Mouse (Mus musculus): ENCODE results near the gene Gm9821. TPM values are rescaled to one million over a fixed set of nuclear protein-coding genes. Genes with fewer than 3 reads are reported as not detected.
A peak's percentile ranks its signal among the peaks of the same experiment; 100 is the strongest.

Gene Gm9821
- polyA plus RNA-seq, 1 experiment from 2014 or later, result 0.25 TPM

DNA sequence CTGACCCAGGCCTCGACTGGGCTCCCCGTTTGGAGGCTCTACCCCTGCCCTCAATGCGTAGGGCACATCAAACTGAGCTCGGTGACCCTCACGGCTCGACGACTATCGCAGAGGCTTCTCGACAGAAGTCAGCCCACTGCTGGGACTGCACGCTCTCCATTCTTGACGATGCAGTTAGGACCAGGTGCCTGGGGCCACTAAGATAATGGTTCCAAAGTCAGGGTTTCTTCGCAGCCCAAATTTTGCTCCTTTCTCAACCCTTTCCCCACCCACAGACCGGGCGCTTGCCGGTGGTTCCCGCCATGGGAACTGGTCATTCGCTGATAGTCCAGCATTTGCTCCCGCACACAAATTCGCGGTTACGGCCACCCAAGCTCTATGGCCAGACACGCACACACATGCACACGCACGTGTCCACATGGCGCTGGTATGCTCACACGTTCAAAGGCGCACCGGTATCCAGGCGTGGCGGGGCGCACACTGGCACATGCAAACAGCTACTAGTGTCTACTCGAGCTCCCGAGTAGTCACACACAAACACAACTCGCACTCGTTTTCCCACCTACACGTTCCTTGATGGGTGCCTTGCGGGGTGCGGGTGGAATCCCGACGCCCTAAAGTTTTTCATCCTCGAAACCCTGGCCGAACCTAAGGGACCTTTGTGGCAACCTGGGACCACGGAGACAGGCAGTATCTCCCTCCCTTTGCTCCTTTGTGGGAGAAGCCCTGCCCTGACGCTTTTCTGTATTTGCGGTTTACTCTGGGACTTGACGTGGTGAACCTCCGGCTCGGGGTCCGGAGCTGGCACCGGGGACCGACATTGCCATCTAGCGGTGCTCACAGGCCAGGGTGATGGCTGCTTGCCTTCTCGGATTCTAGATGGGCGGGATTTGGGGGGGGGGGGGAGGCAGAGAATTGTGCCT is 21.8 kb upstream of the Gm9821 start:
- WGBS, result 4% methylated on average over 54 of the region's 54 CpGs
- H3K4me1 ChIP-seq (ENCODE audit: control insufficient read depth, insufficient read depth, low read length), result peaks cover 17% of the 10 kb centered on the region
- no peak overlapping the region for H3K27ac ChIP-seq (ENCODE audit: low read depth, low read length)
- peak overlapping the region; percentile 56; the same call in 1 of the 2 replicates for H3K4me3 ChIP-seq (ENCODE audit: low read depth, low read length)
- peaks cover 42% of the 10 kb centered on the region for H3K27me3 ChIP-seq (ENCODE audit: control insufficient read depth, insufficient read depth, low read length)
- ATAC-seq (ENCODE audit: low FRiP score) (no peak; the same call in 1 of the 2 replicates), DNase-seq (ENCODE audit: low spot score, missing footprints) (peak; percentile 95)
- no peaks in the 10 kb centered on the region for H3K9me3 ChIP-seq (ENCODE audit: control insufficient read depth, low read length)
- H3K9ac ChIP-seq (ENCODE audit: low read length), result peak overlapping the region; percentile 20; the same call in 1 of the 2 replicates
- no peaks in the 10 kb centered on the region for H3K36me3 ChIP-seq (ENCODE audit: control insufficient read depth, insufficient read depth, low read length)
- peak overlapping the region; percentile 40 for H3K4me2 ChIP-seq

DNA sequence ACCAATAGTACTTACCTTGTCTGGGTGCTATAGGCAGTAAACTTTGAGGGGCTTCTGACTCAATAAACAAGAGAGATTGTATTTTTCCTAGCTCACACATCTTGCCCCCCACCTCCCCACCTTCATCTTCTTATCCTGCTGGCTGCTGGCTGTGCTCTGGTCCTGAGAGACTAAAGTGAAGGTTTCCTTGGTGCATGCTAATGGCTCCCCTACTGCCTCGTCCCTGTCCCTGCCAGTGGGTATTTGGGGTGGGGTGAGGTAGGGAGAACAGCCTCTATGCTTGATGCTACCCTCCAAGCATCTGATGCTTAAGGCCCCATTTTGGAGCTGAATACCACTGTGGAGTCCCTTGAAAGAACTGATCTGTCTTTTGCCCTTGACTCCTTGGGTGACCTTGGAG is 20.8 kb upstream of the Gm9821 start:
- DNase-seq (ENCODE audit: low spot score, missing footprints), result peak; percentile 68

DNA sequence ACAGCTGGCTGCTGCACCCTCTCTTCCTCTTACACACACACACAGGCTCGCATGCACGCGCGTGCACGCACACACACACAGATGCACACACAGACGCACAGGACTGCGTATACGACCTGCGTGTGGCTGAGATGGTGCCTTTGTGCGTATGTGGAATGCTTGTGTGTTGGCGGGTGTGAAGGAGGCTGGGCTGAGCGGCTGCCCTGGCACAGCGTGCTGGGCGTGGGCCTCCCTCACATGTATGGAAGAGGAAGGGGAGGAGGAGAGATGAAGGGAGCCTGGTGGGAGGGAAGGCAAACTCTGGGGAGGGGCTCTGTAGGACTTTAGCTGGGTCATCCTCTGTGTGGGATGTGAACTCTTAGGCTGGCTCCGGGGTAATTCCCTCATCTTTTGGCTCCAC is 20.1 kb upstream of the Gm9821 start:
- Histone ChIP-seq H3K4me3 (ENCODE audit: low read depth, low read length) (no peak overlapping the region), H3K9me3 (ENCODE audit: control insufficient read depth, low read length) (no peaks in the 10 kb centered on the region), H3K9ac (ENCODE audit: low read length) (no peak overlapping the region), H3K4me2 (no peak overlapping the region), H3K27ac (ENCODE audit: low read depth, low read length) (no peak overlapping the region), H3K4me1 (ENCODE audit: control insufficient read depth, insufficient read depth, low read length) (peaks cover 25% of the 10 kb centered on the region), H3K36me3 (ENCODE audit: control insufficient read depth, insufficient read depth, low read length) (no peaks in the 10 kb centered on the region), H3K27me3 (ENCODE audit: control insufficient read depth, insufficient read depth, low read length) (peaks cover 38% of the 10 kb centered on the region)
- 92% methylated on average over 15 of the region's 15 CpGs for WGBS
- DNase-seq (ENCODE audit: low spot score, missing footprints), result peak; percentile 72
- ATAC-seq (ENCODE audit: low FRiP score), result no peak

More for the DNA sequence above, 20.8 kb upstream of the Gm9821 start:
- ATAC-seq (ENCODE audit: low FRiP score), result no peak
- Histone ChIP-seq H3K9me3 (ENCODE audit: control insufficient read depth, low read length) (no peaks in the 10 kb centered on the region), H3K27ac (ENCODE audit: low read depth, low read length) (no peak overlapping the region), H3K9ac (ENCODE audit: low read length) (no peak overlapping the region), H3K4me1 (ENCODE audit: control insufficient read depth, insufficient read depth, low read length) (peaks cover 18% of the 10 kb centered on the region), H3K4me2 (no peak overlapping the region), H3K4me3 (ENCODE audit: low read depth, low read length) (no peak overlapping the region), H3K27me3 (ENCODE audit: control insufficient read depth, insufficient read depth, low read length) (peaks cover 42% of the 10 kb centered on the region), H3K36me3 (ENCODE audit: control insufficient read depth, insufficient read depth, low read length) (no peaks in the 10 kb centered on the region)
- WGBS, result 67% methylated on average over 1 of the region's 1 CpGs

DNA sequence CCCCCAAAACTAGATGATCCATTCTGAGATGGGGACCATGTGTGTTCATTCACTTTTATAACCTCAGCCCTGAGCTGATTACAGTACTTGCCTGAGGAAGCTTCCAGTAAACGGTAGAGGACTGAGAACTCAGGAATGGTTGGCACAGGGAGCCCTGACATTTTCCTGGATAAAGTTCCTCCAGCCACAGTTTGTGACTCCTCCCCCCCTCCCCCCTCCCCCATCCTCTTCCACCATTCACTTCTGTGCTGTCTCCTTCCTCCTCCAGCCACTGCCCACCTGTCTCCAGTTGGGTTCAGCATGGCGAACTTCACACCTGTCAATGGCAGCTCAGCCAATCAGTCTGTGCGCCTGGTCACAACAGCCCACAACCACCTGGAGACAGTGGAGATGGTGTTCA is 18.6 kb upstream of the Gm9821 start, which contains the start of gene Chrm4:
Chrm4 (plus strand) TSS at position 301 of the 400 bp plus-strand sequence.
- Histone ChIP-seq H3K27me3 (ENCODE audit: control insufficient read depth, insufficient read depth, low read length) (peaks cover 28% of the 10 kb centered on the region), H3K4me2 (no peak within 1 kb of the TSS), H3K9me3 (ENCODE audit: control insufficient read depth, low read length) (no peaks in the 10 kb centered on the region), H3K9ac (ENCODE audit: low read length) (no peak within 1 kb of the TSS), H3K4me3 (ENCODE audit: low read depth, low read length) (no peak within 1 kb of the TSS), H3K36me3 (ENCODE audit: control insufficient read depth, insufficient read depth, low read length) (no peaks in the 10 kb centered on the region), H3K4me1 (ENCODE audit: control insufficient read depth, insufficient read depth, low read length) (peaks cover 27% of the 10 kb centered on the region), H3K27ac (ENCODE audit: low read depth, low read length) (no peak within 1 kb of the TSS)
- no peak for ATAC-seq (ENCODE audit: low FRiP score)
- 97% methylated on average over 3 of the region's 3 CpGs for WGBS
- no peak for DNase-seq (ENCODE audit: low spot score, missing footprints)

DNA sequence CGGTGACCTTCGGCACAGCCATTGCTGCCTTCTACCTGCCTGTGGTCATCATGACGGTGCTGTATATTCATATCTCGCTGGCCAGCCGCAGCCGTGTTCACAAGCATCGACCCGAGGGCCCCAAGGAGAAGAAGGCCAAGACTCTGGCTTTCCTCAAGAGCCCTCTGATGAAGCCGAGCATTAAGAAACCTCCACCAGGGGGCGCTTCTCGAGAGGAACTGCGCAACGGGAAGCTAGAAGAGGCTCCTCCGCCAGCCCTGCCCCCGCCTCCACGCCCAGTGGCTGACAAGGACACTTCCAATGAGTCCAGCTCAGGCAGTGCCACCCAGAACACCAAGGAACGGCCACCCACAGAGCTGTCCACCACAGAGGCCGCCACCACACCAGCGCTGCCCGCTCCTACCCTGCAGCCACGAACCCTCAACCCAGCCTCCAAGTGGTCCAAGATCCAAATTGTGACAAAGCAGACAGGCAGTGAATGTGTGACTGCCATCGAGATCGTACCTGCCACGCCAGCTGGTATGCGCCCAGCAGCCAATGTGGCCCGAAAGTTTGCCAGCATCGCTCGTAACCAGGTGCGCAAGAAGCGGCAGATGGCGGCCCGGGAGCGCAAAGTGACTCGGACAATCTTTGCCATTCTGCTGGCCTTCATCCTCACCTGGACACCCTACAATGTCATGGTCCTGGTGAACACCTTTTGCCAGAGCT is 17.5 kb upstream of the Gm9821 start:
- WGBS, result 44% methylated on average over 34 of the region's 34 CpGs
- no peak overlapping the region for H3K4me3 ChIP-seq (ENCODE audit: low read depth, low read length)
- H3K36me3 ChIP-seq (ENCODE audit: control insufficient read depth, insufficient read depth, low read length), result no peaks in the 10 kb centered on the region
- ATAC-seq (ENCODE audit: low FRiP score), result no peak
- H3K4me1 ChIP-seq (ENCODE audit: control insufficient read depth, insufficient read depth, low read length), result peaks cover 32% of the 10 kb centered on the region
- H3K4me2 ChIP-seq, result no peak overlapping the region
- H3K9ac ChIP-seq (ENCODE audit: low read length), result no peak overlapping the region
- peaks cover 17% of the 10 kb centered on the region for H3K27me3 ChIP-seq (ENCODE audit: control insufficient read depth, insufficient read depth, low read length)
- H3K27ac ChIP-seq (ENCODE audit: low read depth, low read length), result no peak overlapping the region
- H3K9me3 ChIP-seq (ENCODE audit: control insufficient read depth, low read length), result no peaks in the 10 kb centered on the region
- DNase-seq (ENCODE audit: low spot score, missing footprints), result peak; percentile 98

DNA sequence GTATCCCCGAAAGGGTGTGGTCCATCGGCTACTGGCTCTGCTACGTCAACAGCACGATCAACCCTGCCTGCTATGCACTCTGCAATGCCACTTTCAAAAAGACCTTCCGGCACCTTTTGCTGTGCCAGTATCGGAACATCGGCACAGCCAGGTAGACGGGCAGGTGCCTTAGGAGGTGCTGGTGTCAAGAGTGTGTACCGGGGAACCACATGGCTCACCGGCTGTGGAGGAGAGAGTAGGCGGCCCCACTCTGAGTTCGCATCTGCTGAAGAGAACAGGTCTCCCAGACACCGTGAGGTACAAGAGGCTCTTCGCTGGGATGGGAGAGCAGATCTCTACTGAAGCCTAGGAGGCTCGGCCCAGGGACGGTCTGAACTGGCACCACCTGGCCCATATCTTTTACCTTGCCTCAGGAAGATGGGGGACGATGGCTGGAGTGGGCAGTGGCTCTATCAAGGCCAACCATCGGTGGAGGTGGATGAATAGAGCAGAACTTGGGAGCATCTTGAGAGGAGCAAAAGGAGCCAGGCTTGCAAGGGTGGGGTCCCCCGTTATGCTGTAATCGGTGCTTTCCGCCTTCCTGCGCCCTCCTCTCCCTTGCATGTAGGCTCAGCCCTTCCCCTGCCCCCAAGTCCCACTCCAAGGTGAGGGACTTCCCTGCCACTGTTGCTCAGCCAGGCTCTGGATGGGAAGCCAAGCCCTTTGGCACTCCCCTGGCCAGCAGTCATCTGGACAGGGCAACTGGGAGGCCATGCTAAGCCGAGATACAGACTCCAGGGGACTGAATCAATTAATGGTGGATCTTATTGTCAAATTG is 16.8 kb upstream of the Gm9821 start:
- 76% methylated on average over 23 of the region's 23 CpGs for WGBS
- Histone ChIP-seq H3K9me3 (ENCODE audit: control insufficient read depth, low read length) (no peaks in the 10 kb centered on the region), H3K27ac (ENCODE audit: low read depth, low read length) (no peak overlapping the region), H3K27me3 (ENCODE audit: control insufficient read depth, insufficient read depth, low read length) (peaks cover 10% of the 10 kb centered on the region), H3K9ac (ENCODE audit: low read length) (no peak overlapping the region), H3K4me3 (ENCODE audit: low read depth, low read length) (no peak overlapping the region), H3K4me1 (ENCODE audit: control insufficient read depth, insufficient read depth, low read length) (peaks cover 33% of the 10 kb centered on the region), H3K36me3 (ENCODE audit: control insufficient read depth, insufficient read depth, low read length) (no peaks in the 10 kb centered on the region), H3K4me2 (no peak overlapping the region)
- DNase-seq (ENCODE audit: low spot score, missing footprints) (peak; percentile 89), ATAC-seq (ENCODE audit: low FRiP score) (no peak)

DNA sequence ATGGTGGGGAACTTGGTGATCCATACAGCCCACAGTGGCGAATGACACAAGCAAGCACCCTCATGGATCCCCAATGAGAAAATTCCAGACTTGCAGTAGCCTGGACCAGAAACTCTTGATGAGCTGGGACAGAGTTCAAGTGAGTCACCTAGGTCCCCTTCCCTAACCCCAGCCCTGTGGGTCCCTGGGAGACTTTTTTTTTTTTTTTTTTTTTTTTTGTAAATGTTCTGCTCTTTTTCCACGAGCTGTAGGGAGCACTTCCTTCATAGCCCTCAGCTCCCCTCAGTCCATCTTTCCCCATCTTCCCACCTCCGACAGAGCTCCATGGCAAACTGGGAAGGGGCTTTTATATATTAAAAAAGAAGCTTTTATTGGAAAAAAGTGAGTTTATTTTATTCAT is 16.0 kb upstream of the Gm9821 start:
- H3K4me2 ChIP-seq, result peak overlapping the region; percentile 94
- ATAC-seq (ENCODE audit: low FRiP score) (no peak), DNase-seq (ENCODE audit: low spot score, missing footprints) (peak; percentile 87)
- H3K36me3 ChIP-seq (ENCODE audit: control insufficient read depth, insufficient read depth, low read length), result no peaks in the 10 kb centered on the region
- H3K27me3 ChIP-seq (ENCODE audit: control insufficient read depth, insufficient read depth, low read length), result peaks cover 5% of the 10 kb centered on the region; the same call in 1 of the 2 replicates
- H3K9ac ChIP-seq (ENCODE audit: low read length), result peak overlapping the region; percentile 99; the same call in 1 of the 2 replicates
- 47% methylated on average over 3 of the region's 3 CpGs for WGBS
- no peaks in the 10 kb centered on the region for H3K9me3 ChIP-seq (ENCODE audit: control insufficient read depth, low read length)
- H3K4me3 ChIP-seq (ENCODE audit: low read depth, low read length), result peak overlapping the region; percentile 84; the same call in 1 of the 2 replicates
- H3K4me1 ChIP-seq (ENCODE audit: control insufficient read depth, insufficient read depth, low read length), result peaks cover 34% of the 10 kb centered on the region
- no peak overlapping the region for H3K27ac ChIP-seq (ENCODE audit: low read depth, low read length)

DNA sequence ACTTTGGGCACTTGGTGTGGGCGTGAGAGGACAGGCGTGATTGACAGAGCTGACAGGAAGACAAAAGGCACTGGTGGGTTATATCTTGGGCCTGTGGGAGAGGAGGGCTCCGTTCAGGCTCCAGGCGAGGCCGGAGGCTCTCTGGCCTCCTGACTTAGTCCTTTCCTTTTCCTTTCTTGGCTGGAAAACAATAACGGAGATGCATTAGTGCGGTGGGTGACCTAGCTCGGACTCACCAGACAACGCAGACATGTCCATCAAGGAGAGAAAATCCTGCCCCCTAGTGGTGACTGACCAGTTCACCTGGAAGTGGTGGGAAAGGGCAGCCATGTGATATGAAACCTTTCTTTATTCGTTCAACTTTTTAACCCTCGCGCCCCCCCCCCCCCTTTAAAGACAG is 15.6 kb upstream of the Gm9821 start:
- ATAC-seq (ENCODE audit: low FRiP score) (no peak), DNase-seq (ENCODE audit: low spot score, missing footprints) (peak; percentile 98)
- Histone ChIP-seq H3K27ac (ENCODE audit: low read depth, low read length) (peak overlapping the region; percentile 37), H3K9me3 (ENCODE audit: control insufficient read depth, low read length) (no peaks in the 10 kb centered on the region), H3K27me3 (ENCODE audit: control insufficient read depth, insufficient read depth, low read length) (peaks cover under 1% of the 10 kb centered on the region; the same call in 1 of the 2 replicates), H3K9ac (ENCODE audit: low read length) (peak overlapping the region; percentile 99), H3K4me1 (ENCODE audit: control insufficient read depth, insufficient read depth, low read length) (peaks cover 34% of the 10 kb centered on the region), H3K36me3 (ENCODE audit: control insufficient read depth, insufficient read depth, low read length) (no peaks in the 10 kb centered on the region), H3K4me2 (peak overlapping the region; percentile 94), H3K4me3 (ENCODE audit: low read depth, low read length) (peak overlapping the region; percentile 84)
- WGBS, result 6% methylated on average over 12 of the region's 12 CpGs

Data from midbrain, embryonic 11.5 days (tissue).